Mouse (Mus musculus): ENCODE measurements at regions not wholly inside any gene's neighbourhood (a gene's known extent, or its start where the extent isn't known, plus 50 kb on each side); places are given as distances from the start of the nearest gene placed in this dataset.

- no peak for DNase-seq (ENCODE audit: extremely low spot score, low read depth, low spot score)
Measured at GRCm38 (mm10) chr12:50765156-50765940, 116.5 kb upstream of the Prkd1 start.

GRCm38 (mm10) chr12:50764457-50764856, 115.6 kb upstream of the Prkd1 start:
- no peak for DNase-seq (ENCODE audit: extremely low spot score, low read depth, low spot score)

DNA sequence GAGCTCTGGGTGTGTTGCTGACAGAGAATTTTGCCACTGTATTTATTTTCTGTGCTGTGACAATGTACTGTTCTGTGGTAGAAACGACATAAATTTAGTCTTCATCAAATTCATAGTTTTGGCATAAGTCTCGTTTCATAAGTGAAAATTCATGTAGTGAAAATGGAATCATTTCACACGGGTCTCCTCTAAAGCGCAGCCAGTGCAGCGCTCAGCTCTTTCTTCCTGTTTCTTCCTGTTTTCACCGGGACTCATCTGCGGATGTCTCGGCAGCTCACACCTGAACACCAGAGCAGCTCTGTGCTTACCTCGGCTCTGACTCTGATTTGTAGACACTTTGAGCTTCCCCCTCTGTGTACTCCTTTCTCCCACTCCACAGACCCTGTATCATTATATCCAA, 85.2 kb upstream of the Prkd1 start:
- DNase-seq (ENCODE audit: extremely low spot score, low read depth, low spot score), result no peak

GRCm38 (mm10) chr12:50712615-50713014, 63.7 kb upstream of the Prkd1 start:
- DNase-seq (ENCODE audit: extremely low spot score, low read depth, low spot score), result no peak

DNA sequence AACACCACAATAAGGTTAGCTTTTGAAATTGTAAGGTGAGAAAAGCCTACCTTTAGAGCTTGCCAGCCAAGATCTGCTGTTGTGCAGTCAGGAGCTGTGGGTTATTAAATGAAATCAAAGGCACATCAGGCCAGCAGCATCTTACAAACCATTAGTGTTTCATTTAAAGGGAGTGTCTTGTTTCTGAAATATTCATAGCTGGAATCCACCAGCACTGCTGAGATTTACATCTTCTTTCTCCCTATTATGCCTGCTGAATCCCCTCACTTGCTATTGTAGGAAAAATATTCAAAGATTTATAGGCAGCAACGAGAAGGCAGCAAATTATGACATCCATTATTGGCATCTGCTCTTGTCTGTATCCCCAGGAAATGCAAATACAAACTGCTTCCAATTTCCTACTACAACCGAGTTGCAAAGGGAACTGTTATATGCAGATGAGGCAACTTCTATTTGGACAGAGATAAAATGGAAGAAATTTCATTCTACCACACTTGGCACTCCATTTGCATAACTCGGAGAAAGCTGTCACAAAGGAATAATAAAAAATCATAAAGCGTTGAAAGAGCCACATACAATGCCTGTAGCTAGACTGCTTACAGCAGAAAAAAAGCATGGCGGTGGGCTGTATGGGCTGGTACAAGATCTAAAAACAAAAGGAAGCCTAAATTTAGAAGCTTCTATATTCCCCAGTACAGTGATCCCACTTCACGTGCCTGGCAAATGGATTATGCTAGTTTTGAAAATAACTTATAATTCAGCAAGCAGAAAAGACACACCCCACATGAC, 60.3 kb upstream of the Prkd1 start:
- DNase-seq (ENCODE audit: extremely low spot score, low read depth, low spot score), result no peak

DNA sequence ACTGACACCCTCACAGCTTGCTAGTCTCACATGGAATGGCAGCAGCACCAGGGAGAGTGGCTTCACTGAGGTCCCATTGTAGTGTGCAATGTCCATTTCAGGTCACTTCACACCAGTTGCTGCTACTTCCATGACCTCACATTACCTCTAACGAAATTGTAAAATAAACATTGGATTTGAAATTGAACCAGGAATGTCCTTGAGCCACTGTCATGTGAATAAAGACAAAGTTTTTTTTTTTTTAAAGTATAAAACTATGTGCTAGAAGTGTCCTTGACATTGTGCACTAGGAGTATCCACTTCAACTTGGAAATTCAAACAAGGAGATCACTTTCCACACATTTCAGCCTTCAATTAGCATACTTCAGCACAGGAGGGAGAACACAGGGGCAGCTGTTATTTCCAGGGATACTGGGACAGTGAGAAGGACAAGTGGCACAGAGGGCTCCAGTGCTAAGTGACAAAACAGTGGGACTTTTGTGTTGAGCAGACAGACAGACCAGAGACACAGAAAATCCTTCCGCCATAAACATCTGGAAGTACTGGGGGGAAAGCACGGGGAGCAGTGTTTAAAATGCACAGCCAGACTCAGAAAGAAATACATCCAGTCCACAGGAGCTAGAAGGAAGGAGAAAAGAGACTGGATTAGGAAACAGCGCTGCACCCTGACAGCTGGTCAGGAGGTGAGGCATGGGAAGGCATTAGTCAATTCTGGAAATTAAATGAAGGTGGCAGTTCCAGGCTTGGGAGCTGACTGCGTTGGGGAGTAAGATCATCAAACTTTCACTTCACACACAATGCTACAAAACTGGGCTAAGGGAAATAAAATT, 49.9 kb upstream of the Prkd1 start:
- no peak for DNase-seq (ENCODE audit: extremely low spot score, low read depth, low spot score)

Measured in hindlimb bud, embryonic 11.5 days (tissue).